Mouse (Mus musculus): Measurements from ENCODE around the gene Zmiz1. TPM values are rescaled to one million over a fixed set of nuclear protein-coding genes. Genes with fewer than 3 reads are reported as not detected.

Zmiz1 gene
- polyA plus RNA-seq, 1 experiment from 2014 or later = 21.2 TPM

DNA sequence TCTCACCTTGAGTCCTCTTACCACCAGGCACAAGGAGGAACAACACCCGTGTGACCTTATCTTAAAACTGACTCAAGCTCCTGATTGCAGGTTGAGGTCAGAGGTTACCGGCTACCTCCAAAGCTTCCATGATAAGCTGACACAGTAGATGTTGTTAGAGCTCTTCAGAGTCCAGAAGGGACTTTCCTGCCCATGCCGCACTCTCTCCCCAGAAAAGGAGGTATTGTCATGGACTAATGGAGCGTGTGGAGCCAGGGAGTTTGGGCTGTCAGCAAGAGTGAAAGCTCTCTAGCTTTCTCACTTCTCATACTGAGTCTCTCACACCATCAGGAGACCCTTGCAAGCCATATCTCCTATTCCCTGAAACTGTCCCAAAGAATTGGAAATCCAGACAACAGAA is 158.3 kb downstream of the Zmiz1 start:
- peaks cover 45% of the 10 kb centered on the region for H3K4me1 ChIP-seq (ENCODE audit: control insufficient read depth, insufficient read depth, low read length)
- WGBS = 56% methylated on average over 4 of the region's 4 CpGs
- no peak overlapping the region for H3K4me2 ChIP-seq (ENCODE audit: low read depth, low read length)
- no peak overlapping the region for H3K9ac ChIP-seq (ENCODE audit: low read depth, low read length)
- 0 out of 2 replicates have a peak, but pooled peaks cover 5% of the 10 kb centered on the region for H3K36me3 ChIP-seq (ENCODE audit: control insufficient read depth, insufficient read depth, low read length)
- no peaks in the 10 kb centered on the region for H3K9me3 ChIP-seq (ENCODE audit: control insufficient read depth, low read length)
- no peak overlapping the region for H3K27ac ChIP-seq (ENCODE audit: low read length)
- ATAC-seq = peak; percentile 20; the same call in 1 of the 2 replicates
- no peaks in the 10 kb centered on the region for H3K27me3 ChIP-seq (replicated peaks; ENCODE audit: control insufficient read depth, insufficient read depth, low read length)
- H3K4me3 ChIP-seq (ENCODE audit: low read length) = no peak overlapping the region

GRCm38 (mm10) chr14:25619066-25619762 is 160.2 kb downstream of the Zmiz1 start:
- H3K9me3 ChIP-seq (ENCODE audit: control insufficient read depth, low read length) = no peaks in the 10 kb centered on the region
- H3K4me1 ChIP-seq (ENCODE audit: control insufficient read depth, insufficient read depth, low read length) = peaks cover 50% of the 10 kb centered on the region
- H3K4me3 ChIP-seq (ENCODE audit: low read length) = no peak overlapping the region
- no peaks in the 10 kb centered on the region for H3K27me3 ChIP-seq (replicated peaks; ENCODE audit: control insufficient read depth, insufficient read depth, low read length)
- H3K27ac ChIP-seq (ENCODE audit: low read length) = no peak overlapping the region
- H3K4me2 ChIP-seq (ENCODE audit: low read depth, low read length) = no peak overlapping the region
- 0 out of 2 replicates have a peak, but pooled peaks cover 5% of the 10 kb centered on the region for H3K36me3 ChIP-seq (ENCODE audit: control insufficient read depth, insufficient read depth, low read length)
- WGBS = 76% methylated on average over 4 of the region's 4 CpGs
- H3K9ac ChIP-seq (ENCODE audit: low read depth, low read length) = no peak overlapping the region
- ATAC-seq = no peak

DNA sequence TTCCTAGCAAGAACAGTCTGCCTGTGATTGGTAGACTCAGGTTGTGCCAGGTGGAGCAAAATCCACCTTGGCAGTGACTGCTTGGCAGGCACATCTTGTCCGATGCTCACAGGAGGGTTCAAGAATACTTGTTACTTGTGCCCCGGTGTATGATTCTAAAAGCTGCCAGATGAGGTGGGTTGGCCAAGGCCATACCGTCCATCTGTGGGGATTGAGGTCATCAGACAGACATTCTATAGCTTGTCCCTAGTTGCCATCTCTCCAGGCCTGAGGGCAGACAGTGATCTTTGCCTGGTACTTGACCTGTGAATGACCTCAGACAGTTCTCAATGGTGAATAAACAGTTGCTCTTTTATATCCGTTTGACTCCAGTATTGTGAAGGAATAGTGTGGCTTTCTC is 161.8 kb downstream of the Zmiz1 start:
- WGBS = 51% methylated on average over 4 of the region's 4 CpGs
- no peak overlapping the region for H3K4me3 ChIP-seq (ENCODE audit: low read length)
- ATAC-seq = no peak
- no peaks in the 10 kb centered on the region for H3K27me3 ChIP-seq (replicated peaks; ENCODE audit: control insufficient read depth, insufficient read depth, low read length)
- H3K9ac ChIP-seq (ENCODE audit: low read depth, low read length) = no peak overlapping the region
- H3K9me3 ChIP-seq (ENCODE audit: control insufficient read depth, low read length) = no peaks in the 10 kb centered on the region
- H3K36me3 ChIP-seq (ENCODE audit: control insufficient read depth, insufficient read depth, low read length) = 0 out of 2 replicates have a peak, but pooled peaks cover 5% of the 10 kb centered on the region
- no peak overlapping the region for H3K4me2 ChIP-seq (ENCODE audit: low read depth, low read length)
- peaks cover 50% of the 10 kb centered on the region for H3K4me1 ChIP-seq (ENCODE audit: control insufficient read depth, insufficient read depth, low read length)
- no peak overlapping the region for H3K27ac ChIP-seq (ENCODE audit: low read length)

- WGBS = 38% methylated on average over 7 of the region's 7 CpGs
- H3K27ac ChIP-seq (ENCODE audit: low read length) = 0 out of 2 replicates have a peak overlapping the region, but pooled peaks have one; percentile 11
- ATAC-seq = peak; percentile 14; the same call in 1 of the 2 replicates
Measured at GRCm38 (mm10) chr14:25623698-25624097, 164.7 kb downstream of the Zmiz1 start.

GRCm38 (mm10) chr14:25624659-25625058 is 165.7 kb downstream of the Zmiz1 start:
- Histone ChIP-seq H3K9ac (ENCODE audit: low read depth, low read length) (no peak overlapping the region), H3K4me2 (ENCODE audit: low read depth, low read length) (no peak overlapping the region), H3K36me3 (ENCODE audit: control insufficient read depth, insufficient read depth, low read length) (no peaks in the 10 kb centered on the region), H3K27ac (ENCODE audit: low read length) (no peak overlapping the region), H3K27me3 (replicated peaks; ENCODE audit: control insufficient read depth, insufficient read depth, low read length) (no peaks in the 10 kb centered on the region), H3K9me3 (ENCODE audit: control insufficient read depth, low read length) (no peaks in the 10 kb centered on the region), H3K4me1 (ENCODE audit: control insufficient read depth, insufficient read depth, low read length) (peaks cover 52% of the 10 kb centered on the region), H3K4me3 (ENCODE audit: low read length) (no peak overlapping the region)
- 72% methylated on average over 6 of the region's 6 CpGs for whole genome bisulfite sequencing
- no peak for ATAC-seq

More at GRCm38 (mm10) chr14:25623698-25624097, 164.7 kb downstream of the Zmiz1 start:
- H3K27me3 ChIP-seq (replicated peaks; ENCODE audit: control insufficient read depth, insufficient read depth, low read length) = no peaks in the 10 kb centered on the region
- peaks cover 51% of the 10 kb centered on the region for H3K4me1 ChIP-seq (ENCODE audit: control insufficient read depth, insufficient read depth, low read length)
- no peak overlapping the region for H3K4me3 ChIP-seq (ENCODE audit: low read length)
- H3K36me3 ChIP-seq (ENCODE audit: control insufficient read depth, insufficient read depth, low read length) = no peaks in the 10 kb centered on the region
- no peak overlapping the region for H3K4me2 ChIP-seq (ENCODE audit: low read depth, low read length)
- H3K9ac ChIP-seq (ENCODE audit: low read depth, low read length) = 0 out of 2 replicates have a peak overlapping the region, but pooled peaks have one; percentile 5
- H3K9me3 ChIP-seq (ENCODE audit: control insufficient read depth, low read length) = no peaks in the 10 kb centered on the region

DNA sequence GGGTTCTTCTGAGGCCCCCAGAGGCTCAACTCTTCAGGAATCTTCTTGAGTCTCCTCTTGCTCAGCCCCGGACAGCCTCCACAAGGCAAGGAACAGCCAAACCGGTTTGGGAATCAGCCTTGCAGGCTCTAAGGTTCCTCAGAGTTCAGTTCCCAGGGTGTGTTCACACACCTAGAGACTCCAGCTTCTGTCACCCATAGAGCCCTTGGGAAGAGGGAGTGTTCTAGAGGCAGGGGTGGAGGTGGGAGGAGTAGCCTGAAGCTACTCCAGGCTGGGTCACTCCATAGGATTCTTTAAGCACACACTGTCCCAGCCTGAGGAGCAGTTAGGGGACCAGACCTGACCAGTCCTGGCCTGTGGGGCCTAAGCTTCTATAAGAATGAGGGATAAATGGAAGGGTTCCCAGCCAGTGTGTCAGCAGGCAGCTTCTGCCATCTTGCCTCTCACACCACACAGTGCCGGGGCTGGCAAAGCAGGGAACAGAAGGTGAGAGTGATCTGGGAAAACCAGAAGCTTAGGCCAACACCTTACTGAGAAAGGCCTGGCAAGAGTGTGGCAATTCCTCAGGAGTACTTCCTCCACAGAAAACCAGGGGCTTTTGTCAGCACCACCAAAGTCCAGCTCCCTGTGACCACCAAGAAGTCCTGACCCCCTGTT is 168.7 kb downstream of the Zmiz1 start:
- Histone ChIP-seq H3K27ac (ENCODE audit: low read length) (0 out of 2 replicates have a peak overlapping the region, but pooled peaks have one; percentile 8), H3K9ac (ENCODE audit: low read depth, low read length) (no peak overlapping the region), H3K9me3 (ENCODE audit: control insufficient read depth, low read length) (no peaks in the 10 kb centered on the region), H3K4me1 (ENCODE audit: control insufficient read depth, insufficient read depth, low read length) (peaks cover 31% of the 10 kb centered on the region), H3K4me2 (ENCODE audit: low read depth, low read length) (no peak overlapping the region), H3K27me3 (replicated peaks; ENCODE audit: control insufficient read depth, insufficient read depth, low read length) (no peaks in the 10 kb centered on the region), H3K36me3 (ENCODE audit: control insufficient read depth, insufficient read depth, low read length) (no peaks in the 10 kb centered on the region), H3K4me3 (ENCODE audit: low read length) (no peak overlapping the region)
- 73% methylated on average over 3 of the region's 3 CpGs for WGBS
- ATAC-seq = peak; percentile 65

- no peak overlapping the region for H3K4me2 ChIP-seq (ENCODE audit: low read depth, low read length)
- no peaks in the 10 kb centered on the region for H3K27me3 ChIP-seq (replicated peaks; ENCODE audit: control insufficient read depth, insufficient read depth, low read length)
- no peak for ATAC-seq
- no peak overlapping the region for H3K9ac ChIP-seq (ENCODE audit: low read depth, low read length)
- 73% methylated on average over 5 of the region's 5 CpGs for WGBS
- H3K4me3 ChIP-seq (ENCODE audit: low read length) = no peak overlapping the region
- no peak overlapping the region for H3K27ac ChIP-seq (ENCODE audit: low read length)
- H3K4me1 ChIP-seq (ENCODE audit: control insufficient read depth, insufficient read depth, low read length) = peaks cover 23% of the 10 kb centered on the region; the same call in 1 of the 2 replicates
- H3K9me3 ChIP-seq (ENCODE audit: control insufficient read depth, low read length) = no peaks in the 10 kb centered on the region
- no peaks in the 10 kb centered on the region for H3K36me3 ChIP-seq (ENCODE audit: control insufficient read depth, insufficient read depth, low read length)
Measured at GRCm38 (mm10) chr14:25628448-25629099, 169.6 kb downstream of the Zmiz1 start.

DNA sequence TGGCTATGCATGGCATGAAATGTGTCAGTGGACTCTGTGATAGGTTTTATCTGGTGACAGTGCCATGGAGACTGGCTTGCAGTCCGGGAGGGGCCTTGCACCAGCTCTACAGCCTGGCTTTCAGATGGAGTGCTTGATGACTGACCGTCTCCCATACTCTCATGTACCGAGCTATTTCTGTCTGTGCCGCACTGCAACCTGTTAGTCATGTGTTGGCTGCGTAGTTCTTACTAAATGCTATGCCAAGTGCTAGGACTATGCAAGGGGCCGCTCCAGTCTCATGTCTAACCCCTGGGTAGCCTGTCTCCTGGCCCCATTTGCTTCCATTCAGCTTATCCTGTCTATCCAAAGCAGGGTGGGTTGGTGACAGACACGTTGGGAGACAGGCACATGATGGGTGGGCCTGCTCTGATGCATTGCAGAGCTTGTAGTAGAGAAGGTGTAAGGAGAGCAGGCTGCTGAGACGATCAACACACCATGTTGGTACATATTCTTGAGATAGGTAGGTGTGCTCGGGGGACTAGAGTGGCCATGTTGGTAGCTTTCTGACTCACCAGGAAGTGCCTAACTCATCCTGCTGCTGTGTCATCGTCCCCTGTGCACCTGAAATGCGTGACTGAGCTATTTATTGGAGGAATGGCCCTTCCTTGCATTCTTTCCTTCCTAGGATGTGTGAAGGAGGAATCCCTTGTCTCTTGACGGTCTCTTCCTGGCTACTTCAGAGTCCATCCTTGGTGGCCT is 171.1 kb downstream of the Zmiz1 start:
- H3K9me3 ChIP-seq (ENCODE audit: control insufficient read depth, low read length) = no peaks in the 10 kb centered on the region
- H3K36me3 ChIP-seq (ENCODE audit: control insufficient read depth, insufficient read depth, low read length) = no peaks in the 10 kb centered on the region
- no peak for ATAC-seq
- no peak overlapping the region for H3K4me2 ChIP-seq (ENCODE audit: low read depth, low read length)
- H3K4me1 ChIP-seq (ENCODE audit: control insufficient read depth, insufficient read depth, low read length) = peaks cover 28% of the 10 kb centered on the region
- H3K27me3 ChIP-seq (replicated peaks; ENCODE audit: control insufficient read depth, insufficient read depth, low read length) = no peaks in the 10 kb centered on the region
- WGBS = 81% methylated on average over 12 of the region's 12 CpGs
- no peak overlapping the region for H3K4me3 ChIP-seq (ENCODE audit: low read length)
- H3K27ac ChIP-seq (ENCODE audit: low read length) = 0 out of 2 replicates have a peak overlapping the region, but pooled peaks have one; percentile 6
- H3K9ac ChIP-seq (ENCODE audit: low read depth, low read length) = no peak overlapping the region
